Mouse (Mus musculus) 3134 (cell line): ENCODE results near the gene Cbwd1.

Experiments used
- DNase-seq: peaks from one replicate; pipeline ENCODE4 v3.0.0-alpha.2; 2011; ENCODE audit warnings: low spot score; ENCODE audit not compliant: insufficient read length; ENCODE audit errors: extremely low read depth

Gene Cbwd1

GRCm38 (mm10) chr19:24978852-24979842 is 17.7 kb upstream of the Cbwd1 start:
- DNase-seq = no peak

- no peak for DNase-seq
Observed at GRCm38 (mm10) chr19:24977991-24978390, 16.6 kb upstream of the Cbwd1 start.

- DNase-seq = no peak
Observed at GRCm38 (mm10) chr19:24972701-24973390, 11.4 kb upstream of the Cbwd1 start.

GRCm38 (mm10) chr19:24971307-24971706 is 9.9 kb upstream of the Cbwd1 start:
- DNase-seq = no peak

GRCm38 (mm10) chr19:24966941-24967340 is 5.5 kb upstream of the Cbwd1 start:
- no peak for DNase-seq

GRCm38 (mm10) chr19:24966203-24966602 is 4.8 kb upstream of the Cbwd1 start:
- DNase-seq = no peak

GRCm38 (mm10) chr19:24958531-24958930 is 2.9 kb downstream of the Cbwd1 start:
- DNase-seq = no peak

- DNase-seq = no peak
Observed at GRCm38 (mm10) chr19:24945521-24946262, 15.7 kb downstream of the Cbwd1 start.

GRCm38 (mm10) chr19:24937084-24937483 is 24.3 kb downstream of the Cbwd1 start:
- no peak for DNase-seq

- no peak for DNase-seq
Observed at GRCm38 (mm10) chr19:24929041-24929440, 32.4 kb downstream of the Cbwd1 start.

- DNase-seq = no peak
Observed at GRCm38 (mm10) chr19:24920866-24921265, 40.5 kb downstream of the Cbwd1 start.

- DNase-seq = no peak
Observed at GRCm38 (mm10) chr19:24908385-24909155, 52.8 kb downstream of the Cbwd1 start.

- DNase-seq = no peak
Observed at GRCm38 (mm10) chr19:24907655-24908054, 53.8 kb downstream of the Cbwd1 start.

- no peak for DNase-seq
Observed at GRCm38 (mm10) chr19:24902821-24903220, 58.6 kb downstream of the Cbwd1 start.

- no peak for DNase-seq
Observed at GRCm38 (mm10) chr19:24902256-24902655, 59.2 kb downstream of the Cbwd1 start.

GRCm38 (mm10) chr19:24901666-24902065 is 59.7 kb downstream of the Cbwd1 start:
- no peak for DNase-seq

GRCm38 (mm10) chr19:24900581-24901220 is 60.7 kb downstream of the Cbwd1 start, which contains the start of gene Foxd4:
Gene Foxd4, minus strand, starts transcription at chr19:24901197.
- no peak for DNase-seq

- no peak for DNase-seq
Observed at GRCm38 (mm10) chr19:24899578-24900544, 61.5 kb downstream of the Cbwd1 start.
